16 mouse cellular contexts compared by ENCODE assay signal in the genomic region with DNA sequence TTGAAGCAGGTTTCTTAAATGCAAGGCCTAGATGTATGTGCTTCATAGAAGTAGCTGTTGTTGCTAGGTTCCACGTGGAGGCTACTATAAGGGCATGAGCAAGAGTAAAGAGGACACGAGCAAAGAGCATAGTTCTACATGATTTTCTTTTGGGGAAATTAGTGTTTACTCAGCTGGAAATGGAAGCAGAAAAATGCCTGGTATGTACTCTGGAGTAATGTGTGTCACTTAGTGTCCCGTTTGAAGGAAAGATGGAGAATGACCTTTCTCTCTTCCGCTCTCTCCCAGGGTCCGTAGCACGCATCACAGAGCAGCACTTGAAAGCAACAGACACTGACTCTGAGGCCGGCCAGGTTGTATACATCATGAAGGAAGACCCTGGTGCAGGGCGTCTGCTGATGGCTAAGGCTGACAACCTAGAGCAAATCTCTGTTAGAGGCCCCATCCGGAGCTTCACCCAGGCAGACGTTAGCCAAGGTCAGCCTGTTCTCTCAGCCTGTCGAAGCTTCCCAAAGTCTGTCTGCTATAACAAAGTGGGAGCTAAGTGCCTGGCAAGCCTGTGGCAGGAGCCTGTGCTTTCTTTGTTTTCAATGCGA.
A peak's percentile ranks its signal among the peaks of the same experiment; 100 is the strongest.
DNase-seq lines count a peak whose midpoint lies in the region; ATAC-seq and TF ChIP-seq lines count a peak whose summit lies in the region.
"Had no signal": no experiment of that assay in that cellular context is flagged by ENCODE, and none has a peak within 500 bp of the region (broad histone marks: within the 10 kb centered on the region; RNA-seq: fewer than 3 reads in every experiment).

No protein-coding gene starts in this region.

- H3K36me3 ChIP-seq in hindbrain, embryonic 12.5 days: no peaks in the 10 kb centered on the region

- 59% methylated on average over 12 of the region's 12 CpGs for WGBS in hindbrain, embryonic 12.5 days

- no peak for ATAC-seq in hindbrain, embryonic 12.5 days (ENCODE audit: low FRiP score)
- ATAC-seq in granulocyte monocyte progenitor cell, adult 5-6 weeks (replicated peaks; ENCODE audit: poor library complexity, severe bottlenecking): no peak
- ATAC-seq: forebrain, embryonic 14.5 days; liver, postnatal 0 days had no signal

- TF ChIP-seq CTCF in gastrocnemius, adult 2 months (IDR thresholded peaks at IDR 0.05): no peak

- H3K27me3 ChIP-seq in hindbrain, embryonic 12.5 days: no peaks in the 10 kb centered on the region
- H3K27me3 ChIP-seq: embryonic facial prominence, embryonic 12.5 days; heart, embryonic 15.5 days had no signal

- no peaks in the 10 kb centered on the region for H3K9me3 ChIP-seq in hindbrain, embryonic 12.5 days (replicated peaks)
- H3K9me3 ChIP-seq: embryonic facial prominence, embryonic 12.5 days; heart, embryonic 15.5 days; megakaryocyte, embryonic 14.5 days had no signal

- no peak overlapping the region for H3K4me3 ChIP-seq in hindbrain, embryonic 12.5 days
- no peak overlapping the region for H3K4me3 ChIP-seq in gastrocnemius, adult 2 months
- H3K4me3 ChIP-seq: embryonic facial prominence, embryonic 12.5 days; heart, embryonic 15.5 days; megakaryocyte, embryonic 14.5 days had no signal

- H3K9ac ChIP-seq in hindbrain, embryonic 12.5 days: no peak overlapping the region
- H3K9ac ChIP-seq: embryonic facial prominence, embryonic 12.5 days; heart, embryonic 15.5 days; liver, postnatal 0 days had no signal

- intact Hi-C loops in left cerebral cortex, postnatal 10 days (cut with DNase I): no loop called here
- intact Hi-C loops in gastrocnemius, adult 2 months (cut with DNase I): no loop called here

- peaks cover 17% of the 10 kb centered on the region for H3K4me1 ChIP-seq in hindbrain, embryonic 12.5 days

- peak; percentile 5 for DNase-seq in adrenal gland, postnatal 10 days
- DNase-seq in adrenal gland, adult 8-10 months: no peak
- peak; percentile 84 for DNase-seq in Muller cell, postnatal 12 days (ENCODE audit: inconsistent ontology term)
- DNase-seq in kidney, postnatal 10 days: peak; percentile 23
- no peak for DNase-seq in left cerebral cortex, postnatal 10 days (ENCODE audit: extremely low spot score in 1 of 2, low spot score in 2 of 2)
- no peak for DNase-seq in gastrocnemius, adult 2 months
- DNase-seq: cerebellum, adult 2 months; gastrocnemius, postnatal 14 days; liver, postnatal 0 days; right cerebral cortex, postnatal 14 days had no signal

- H3K27ac ChIP-seq in hindbrain, embryonic 12.5 days: peak overlapping the region; percentile 13; the same call in 1 of the 2 replicates
- H3K27ac ChIP-seq in gastrocnemius, adult 2 months: no peak overlapping the region
- H3K27ac ChIP-seq: embryonic facial prominence, embryonic 12.5 days; heart, embryonic 15.5 days had no signal

- no peak overlapping the region for H3K4me2 ChIP-seq in hindbrain, embryonic 12.5 days (replicated peaks)
- H3K4me2 ChIP-seq: embryonic facial prominence, embryonic 12.5 days; heart, embryonic 15.5 days had no signal

Comparison
In these comparisons a context has a peak if more than half of its experiments do, and no peak if none do; other contexts are left out.
1. DNase-seq: peak in adrenal gland, postnatal 10 days (single experiment), Muller cell, postnatal 12 days (single experiment) and kidney, postnatal 10 days (single experiment); none in adrenal gland, adult 8-10 months (single experiment), left cerebral cortex, postnatal 10 days (0 of 2) and gastrocnemius, adult 2 months (single experiment).